Mouse (Mus musculus) skeletal muscle tissue, postnatal 0 days (tissue): Measurements from ENCODE around the gene Smoc2. TPM values are rescaled to one million over a fixed set of nuclear protein-coding genes. Genes with fewer than 3 reads are reported as not detected.

Experiments
- polyA plus RNA-seq: library from polyadenylated mRNA; unstranded; fragments of >200 nt; fragmentation: Nextera tagmentation; extraction: Ambion mirVana; gene quantifications from 2 replicates; pipeline ENCODE4 v1.2.1, GENCODE M21; 2015

The Smoc2 gene
- polyA plus RNA-seq, result 118 and 121 TPM in 2 replicates

DNA sequence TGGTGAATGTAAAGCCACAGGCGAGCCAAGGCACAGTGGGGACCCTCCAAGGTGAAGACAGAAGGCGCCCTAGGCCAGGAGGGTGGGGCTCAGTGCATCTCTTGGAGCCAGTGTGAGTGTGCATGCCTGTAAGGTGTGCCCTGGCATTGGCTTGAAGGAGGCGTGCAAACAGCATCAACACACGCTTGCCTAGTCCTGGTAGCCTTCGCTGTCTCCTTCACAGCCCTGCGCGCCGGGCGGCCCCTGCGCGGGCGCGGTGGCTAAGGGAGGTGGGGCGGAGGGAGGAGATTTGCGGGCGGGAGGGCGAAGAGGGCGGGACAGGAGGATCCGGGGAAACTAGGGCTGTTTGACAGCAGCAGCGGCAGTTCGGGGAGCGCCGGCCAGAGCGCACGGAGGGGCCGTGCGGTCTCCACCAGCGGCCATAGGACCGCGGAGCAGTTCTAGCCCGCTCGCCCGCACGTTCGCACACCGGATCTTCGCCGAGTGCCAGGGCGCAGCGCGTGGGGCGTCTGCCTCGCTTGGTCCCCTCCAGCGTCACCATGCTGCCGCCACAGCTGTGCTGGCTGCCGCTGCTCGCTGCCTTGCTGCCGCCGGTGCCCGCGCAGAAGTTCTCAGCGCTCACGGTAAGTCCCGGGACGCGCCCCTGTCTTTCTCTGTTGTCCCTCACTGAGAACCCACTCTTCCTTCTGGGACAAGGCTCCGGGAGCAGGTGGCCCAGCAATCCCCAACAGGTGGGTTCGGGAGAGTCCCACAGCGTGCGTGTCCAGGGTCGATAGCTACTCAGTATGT is at the start of gene Smoc2:
Gene Smoc2 (plus strand): TSS at position 330 of the 789 bp plus-strand sequence.

Other genes with a start within 250 kb of the Smoc2 start
- gene Gm7358, start 220.0 kb upstream of the Smoc2 start, polyA plus RNA-seq, result not detected in 2 replicates
- gene Dact2, start 75.2 kb upstream of the Smoc2 start, polyA plus RNA-seq, result 0.16 and 0.28 TPM in 2 replicates